Mouse (Mus musculus) splenic B cell, adult 2 months (primary cell): ENCODE measurements at regions not wholly inside any gene's neighbourhood (a gene's known extent, or its start where the extent isn't known, plus 50 kb on each side); places are given as distances from the start of the nearest gene placed in this dataset.

Experiments
- DNase-seq: peaks from one replicate; pipeline ENCODE4 v3.0.0-alpha.2; 2011; ENCODE audit warnings: low read depth, low spot score
- H3K27me3 ChIP-seq: 2 replicates; pipeline ENCODE4 v1.6.1; 2012; ENCODE audit warnings: mild to moderate bottlenecking, low read length, moderate library complexity, mixed read lengths; ENCODE audit not compliant: control insufficient read depth, poor library complexity, insufficient read depth, severe bottlenecking
- H3K36me3 ChIP-seq: 2 replicates; pipeline ENCODE4 v1.6.1; 2012; ENCODE audit warnings: mild to moderate bottlenecking, low read length, moderate library complexity, mixed read lengths; ENCODE audit not compliant: control insufficient read depth, poor library complexity, insufficient read depth, severe bottlenecking

GRCm38 (mm10) chr1:73392077-73392476 lies 376.4 kb upstream of the Tnp1 start:
- no peak for DNase-seq
- Histone ChIP-seq H3K27me3 (no peaks in the 10 kb centered on the region), H3K36me3 (no peaks in the 10 kb centered on the region)

DNA sequence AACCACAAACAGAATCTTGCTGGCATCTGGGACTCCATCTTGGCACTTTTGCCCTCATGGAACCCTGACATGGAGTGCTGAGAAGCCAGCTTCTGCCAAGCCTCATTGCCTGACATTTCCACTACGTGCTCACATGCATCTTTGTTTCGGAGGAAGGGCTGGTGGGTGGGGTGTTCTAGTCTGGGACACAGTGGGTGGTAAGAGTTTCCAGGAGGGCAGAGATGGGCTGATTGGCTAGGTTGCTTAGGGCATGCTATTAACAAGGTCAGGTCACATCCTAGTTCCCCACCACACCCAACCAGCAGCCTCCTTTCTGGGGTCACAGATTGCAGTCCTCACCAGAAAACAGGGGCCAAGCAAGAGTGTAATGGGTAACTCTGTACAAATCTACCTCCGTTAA lies 374.3 kb upstream of the Tnp1 start:
- H3K36me3 ChIP-seq = no peaks in the 10 kb centered on the region
- no peaks in the 10 kb centered on the region for H3K27me3 ChIP-seq
- no peak for DNase-seq

DNA sequence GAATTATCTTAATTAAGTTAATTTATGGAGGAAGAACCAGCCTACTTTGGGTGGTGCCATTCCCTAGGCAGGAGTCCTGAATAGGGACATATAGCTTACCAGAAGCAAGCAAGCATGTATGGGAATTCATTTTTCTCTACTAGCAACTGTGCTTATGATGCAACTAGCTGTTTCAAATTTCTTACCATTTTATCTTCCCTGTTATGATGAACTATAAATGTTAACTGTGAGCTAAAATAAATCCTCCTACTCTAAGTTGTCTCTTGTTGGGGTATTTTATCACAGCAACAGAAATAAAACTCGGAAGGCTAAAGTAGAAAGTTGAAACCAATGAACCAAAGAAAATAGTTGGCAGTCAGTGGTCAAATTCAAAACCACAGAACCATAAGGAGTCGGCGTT lies 373.5 kb upstream of the Tnp1 start:
- DNase-seq = no peak
- Histone ChIP-seq H3K27me3 (no peaks in the 10 kb centered on the region), H3K36me3 (no peaks in the 10 kb centered on the region)

- H3K36me3 ChIP-seq = no peaks in the 10 kb centered on the region
- H3K27me3 ChIP-seq = no peaks in the 10 kb centered on the region
- no peak for DNase-seq
Measured at GRCm38 (mm10) chr1:73381578-73381977, 365.9 kb upstream of the Tnp1 start.

GRCm38 (mm10) chr1:73374531-73375375 lies 359.0 kb upstream of the Tnp1 start:
- Histone ChIP-seq H3K27me3 (no peaks in the 10 kb centered on the region), H3K36me3 (no peaks in the 10 kb centered on the region)
- no peak for DNase-seq

- Histone ChIP-seq H3K27me3 (no peaks in the 10 kb centered on the region), H3K36me3 (no peaks in the 10 kb centered on the region)
- no peak for DNase-seq
Measured at GRCm38 (mm10) chr1:73368222-73368621, 352.5 kb upstream of the Tnp1 start.

- no peaks in the 10 kb centered on the region for H3K27me3 ChIP-seq
- no peaks in the 10 kb centered on the region for H3K36me3 ChIP-seq
- DNase-seq = no peak
Measured at GRCm38 (mm10) chr1:73365842-73366241, 350.1 kb upstream of the Tnp1 start.

DNA sequence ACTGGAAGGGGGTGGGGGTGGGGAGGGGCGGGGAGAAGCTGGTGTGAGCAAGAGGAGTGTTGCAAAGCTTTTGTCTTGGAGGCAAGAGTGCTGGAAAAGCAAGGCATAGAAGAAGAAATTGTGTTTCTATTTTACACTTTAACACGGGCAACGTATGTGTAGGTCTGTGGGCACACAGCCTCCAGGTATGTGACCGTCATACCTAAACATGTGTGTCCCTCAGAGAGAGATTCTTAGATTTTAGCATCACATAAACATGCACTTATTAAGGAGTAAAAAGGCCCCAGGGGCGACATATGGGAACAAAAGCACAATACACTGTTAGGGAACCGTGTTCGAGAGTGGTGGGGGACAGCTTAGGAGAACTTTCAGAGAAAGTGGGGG lies 348.6 kb upstream of the Tnp1 start:
- Histone ChIP-seq H3K36me3 (no peaks in the 10 kb centered on the region), H3K27me3 (no peaks in the 10 kb centered on the region)
- DNase-seq = no peak

DNA sequence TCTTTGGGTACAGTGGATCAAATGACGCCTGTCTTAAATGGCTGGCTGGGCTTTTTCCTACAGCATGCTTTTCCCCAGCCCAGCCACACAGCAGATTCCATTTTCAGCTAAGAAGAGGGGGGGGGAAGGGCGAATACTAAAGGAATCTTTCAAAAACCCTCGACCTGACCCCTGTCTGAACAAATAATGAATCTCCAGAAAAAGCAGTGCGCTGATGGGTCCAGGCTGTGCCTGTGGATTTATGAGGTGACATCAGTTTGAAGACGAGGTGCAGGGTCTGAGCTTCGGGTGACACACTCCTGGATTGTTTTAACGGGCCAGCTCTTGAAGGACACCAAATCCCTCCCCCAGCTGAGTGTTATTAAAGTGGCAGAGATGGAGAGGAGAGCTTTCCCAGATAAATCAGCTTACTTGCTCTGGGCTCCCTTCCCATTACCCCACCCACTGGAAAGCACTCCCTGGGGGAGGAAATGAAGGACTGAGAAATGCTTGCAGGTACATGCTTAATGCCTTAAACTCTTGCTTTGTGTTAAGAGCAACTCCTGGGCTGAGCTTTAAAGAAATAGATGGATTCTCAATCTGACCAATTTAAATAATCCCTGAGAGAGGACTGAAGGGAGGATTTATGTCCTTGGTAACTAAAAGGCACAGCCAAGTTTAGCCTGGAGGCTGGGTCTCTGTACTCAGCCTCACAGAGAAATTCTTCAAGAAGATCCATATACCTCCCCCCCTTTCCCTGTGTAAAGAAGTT lies 348.0 kb upstream of the Tnp1 start:
- Histone ChIP-seq H3K27me3 (no peaks in the 10 kb centered on the region), H3K36me3 (no peaks in the 10 kb centered on the region)
- no peak for DNase-seq

DNA sequence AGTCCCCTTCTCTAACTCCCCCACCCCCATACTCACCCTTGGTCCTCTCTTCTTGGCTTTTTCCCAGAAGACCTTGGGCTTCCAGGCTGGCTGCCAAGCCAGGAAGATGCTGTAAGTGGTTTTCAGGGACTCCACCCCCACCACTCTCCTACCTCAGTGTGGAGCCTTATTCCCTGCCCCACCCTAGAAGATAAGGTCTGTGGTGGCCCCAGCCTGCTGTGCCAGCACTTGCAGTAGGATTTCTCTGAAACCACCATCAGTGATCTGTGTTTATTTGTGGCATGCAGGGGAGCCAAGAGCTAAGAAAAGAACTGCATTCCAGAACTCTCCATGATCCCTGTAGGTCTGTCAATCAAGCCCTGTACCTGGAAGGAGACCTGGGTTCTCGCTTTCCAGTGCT lies 346.4 kb upstream of the Tnp1 start:
- no peaks in the 10 kb centered on the region for H3K27me3 ChIP-seq
- no peak for DNase-seq
- H3K36me3 ChIP-seq = no peaks in the 10 kb centered on the region

GRCm38 (mm10) chr1:73361300-73361699 lies 345.6 kb upstream of the Tnp1 start:
- no peaks in the 10 kb centered on the region for H3K36me3 ChIP-seq
- no peaks in the 10 kb centered on the region for H3K27me3 ChIP-seq
- no peak for DNase-seq

- H3K27me3 ChIP-seq = no peaks in the 10 kb centered on the region
- DNase-seq = no peak
- no peaks in the 10 kb centered on the region for H3K36me3 ChIP-seq
Measured at GRCm38 (mm10) chr1:73354447-73354846, 338.7 kb upstream of the Tnp1 start.

DNA sequence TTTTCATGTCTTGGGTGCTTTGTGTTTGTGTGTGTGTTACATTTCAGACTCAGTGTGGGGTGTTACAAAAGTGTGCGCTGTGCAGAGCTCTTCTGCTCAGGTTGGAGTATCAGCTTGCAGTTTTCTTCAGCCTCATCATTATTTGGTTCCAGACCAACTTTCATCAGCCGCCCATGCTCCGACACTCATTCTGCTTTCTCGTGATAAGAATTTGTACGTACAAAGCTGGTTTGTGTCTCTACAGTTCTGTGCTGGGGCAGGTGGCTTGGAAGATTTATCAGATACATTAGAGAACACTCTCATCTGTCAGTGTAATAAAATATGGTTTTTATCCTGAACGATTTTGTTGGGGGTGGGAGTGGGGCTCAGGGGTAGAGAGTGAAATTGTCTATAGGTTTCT lies 332.8 kb upstream of the Tnp1 start:
- no peak for DNase-seq
- Histone ChIP-seq H3K36me3 (no peaks in the 10 kb centered on the region), H3K27me3 (no peaks in the 10 kb centered on the region)

GRCm38 (mm10) chr1:73344587-73344986 lies 328.9 kb upstream of the Tnp1 start:
- H3K36me3 ChIP-seq = no peaks in the 10 kb centered on the region
- H3K27me3 ChIP-seq = no peaks in the 10 kb centered on the region
- no peak for DNase-seq

DNA sequence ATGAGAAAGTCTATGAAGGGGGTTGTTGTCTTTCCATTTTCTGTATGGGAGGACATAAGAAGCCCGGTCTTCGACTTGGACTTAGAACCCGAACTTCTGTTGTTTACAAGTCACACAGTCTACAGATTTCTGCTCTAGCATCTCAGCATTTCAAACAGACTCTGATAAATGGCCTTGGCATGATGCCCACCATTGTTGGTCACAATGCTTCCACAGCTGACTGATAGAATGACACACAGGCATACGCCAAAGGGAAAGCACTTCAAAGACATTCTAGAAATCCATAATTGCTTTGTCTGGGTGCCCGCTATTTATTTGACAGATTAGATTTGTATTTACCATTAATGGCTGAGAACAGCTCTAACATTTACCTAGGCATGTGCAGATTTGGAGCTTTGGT lies 326.2 kb upstream of the Tnp1 start:
- Histone ChIP-seq H3K27me3 (no peaks in the 10 kb centered on the region), H3K36me3 (no peaks in the 10 kb centered on the region)
- DNase-seq = no peak
